Mouse (Mus musculus) hindbrain, embryonic 16.5 days (tissue): ENCODE results near the gene Grcc10. TPM values are rescaled to one million over a fixed set of nuclear protein-coding genes. Genes with fewer than 3 reads are reported as not detected.

Source experiments
- ATAC-seq: fragments of 200-750 bp; cut with Nextera tagmentation; 2 replicates; pipeline ENCODE4 v1.8.0; 2017; ENCODE audit warnings: moderate TSS enrichment, moderate library complexity
- H3K27ac ChIP-seq: fragments of 300-500 bp; sonication (generic); 2 replicates; pipeline ENCODE4 v1.5.1; 2014; ENCODE audit warnings: low read depth, mild to moderate bottlenecking, control low read depth, low read length, moderate library complexity
- H3K27me3 ChIP-seq: fragments of 300-500 bp; sonication (generic); replicated peaks from 2 replicates; pipeline ENCODE4 v1.6.1; 2014; ENCODE audit warnings: low read length; ENCODE audit not compliant: control insufficient read depth, insufficient read depth
- H3K36me3 ChIP-seq: fragments of 300-500 bp; sonication (generic); 2 replicates; pipeline ENCODE4 v1.6.1; 2014; ENCODE audit warnings: mild to moderate bottlenecking, low read length, moderate library complexity, mixed read lengths; ENCODE audit not compliant: control insufficient read depth, insufficient read depth
- H3K4me1 ChIP-seq: fragments of 300-500 bp; sonication (generic); 2 replicates; pipeline ENCODE4 v1.6.1; 2014; ENCODE audit warnings: low read depth, low read length; ENCODE audit not compliant: control insufficient read depth, insufficient read depth
- H3K4me2 ChIP-seq: fragments of 300-500 bp; sonication (generic); 2 replicates; pipeline ENCODE4 v1.6.1; 2014; ENCODE audit warnings: mild to moderate bottlenecking, low read length, control low read depth, moderate library complexity
- H3K4me3 ChIP-seq: fragments of 300-500 bp; sonication (generic); 2 replicates; pipeline ENCODE4 v1.5.1; 2014; ENCODE audit warnings: mild to moderate bottlenecking, low read length, control low read depth, moderate library complexity
- H3K9ac ChIP-seq: fragments of 300-500 bp; sonication (generic); 2 replicates; pipeline ENCODE4 v1.6.1; 2014; ENCODE audit warnings: low read depth, mild to moderate bottlenecking, control low read depth, low read length, moderate library complexity
- H3K9me3 ChIP-seq: fragments of 300-500 bp; sonication (generic); 2 replicates; pipeline ENCODE4 v1.6.1; 2014; ENCODE audit warnings: mild to moderate bottlenecking, low read length, moderate library complexity; ENCODE audit not compliant: control insufficient read depth
- WGBS: fragments of 180-500 bp; shearing (Covaris S2); extraction: QIAGEN DNeasy Blood & Tissue Kit; methylation state at CpG from one replicate; pipeline ENCODE4 v1.1.7; 2014; 5-methylcytosine and 5-hydroxymethylcytosine counted together
- polyA plus RNA-seq: library from polyadenylated mRNA; unstranded; fragments of >200 nt; fragmentation: Nextera tagmentation; extraction: Ambion mirVana; gene quantifications from 2 replicates; pipeline ENCODE4 v1.2.1, GENCODE M21; 2015

Gene Grcc10
- polyA plus RNA-seq, 1 experiment from 2014 or later = 645 TPM

GRCm38 (mm10) chr6:124740211-124740887 lies 825 bp downstream of the Grcc10 start:
- ATAC-seq = peak; percentile 1
- Histone ChIP-seq H3K4me3 (peak overlapping the region; percentile 65), H3K36me3 (peaks cover 18% of the 10 kb centered on the region), H3K27me3 (no peaks in the 10 kb centered on the region), H3K9ac (peak overlapping the region; percentile 92), H3K27ac (peak overlapping the region; percentile 96), H3K4me2 (peak overlapping the region; percentile 76), H3K9me3 (no peaks in the 10 kb centered on the region), H3K4me1 (peaks cover 26% of the 10 kb centered on the region)
- under 1% methylated on average over 29 of the region's 29 CpGs for WGBS

- H3K9ac ChIP-seq = no peak overlapping the region
- no peak for ATAC-seq
- no peaks in the 10 kb centered on the region for H3K9me3 ChIP-seq
- H3K27me3 ChIP-seq = no peaks in the 10 kb centered on the region
- H3K4me2 ChIP-seq = peak overlapping the region; percentile 76; the same call in 1 of the 2 replicates
- H3K4me1 ChIP-seq = peaks cover 22% of the 10 kb centered on the region
- WGBS = 84% methylated on average over 10 of the region's 10 CpGs
- no peak overlapping the region for H3K4me3 ChIP-seq
- H3K27ac ChIP-seq = peak overlapping the region; percentile 96
- peaks cover 12% of the 10 kb centered on the region for H3K36me3 ChIP-seq
Measured at GRCm38 (mm10) chr6:124739231-124739796, 1.9 kb downstream of the Grcc10 start.

- peaks cover 22% of the 10 kb centered on the region for H3K4me1 ChIP-seq
- H3K4me3 ChIP-seq = no peak within 1 kb of the TSS
- ATAC-seq = no peak
- 34% methylated on average over 15 of the region's 15 CpGs for WGBS
- H3K9me3 ChIP-seq = no peaks in the 10 kb centered on the region
- H3K36me3 ChIP-seq = peaks cover 8% of the 10 kb centered on the region; the same call in 1 of the 2 replicates
- no peak within 1 kb of the TSS for H3K9ac ChIP-seq
- H3K27me3 ChIP-seq = no peaks in the 10 kb centered on the region
- no peak within 1 kb of the TSS for H3K4me2 ChIP-seq
- H3K27ac ChIP-seq = peak within 1 kb of the TSS; percentile 15
Measured at GRCm38 (mm10) chr6:124738511-124739023, 2.6 kb downstream of the Grcc10 start, which contains the start of gene Ptpn6. TSS of gene Ptpn6 (minus strand) at chr6:124738714.

- no peaks in the 10 kb centered on the region for H3K36me3 ChIP-seq
- H3K9me3 ChIP-seq = no peaks in the 10 kb centered on the region
- H3K27me3 ChIP-seq = no peaks in the 10 kb centered on the region
- ATAC-seq = no peak
- no peak overlapping the region for H3K4me3 ChIP-seq
- H3K4me1 ChIP-seq = peaks cover 21% of the 10 kb centered on the region
- H3K27ac ChIP-seq = no peak overlapping the region
- no peak overlapping the region for H3K9ac ChIP-seq
- H3K4me2 ChIP-seq = no peak overlapping the region
- WGBS = 91% methylated on average over 11 of the region's 11 CpGs
Measured at GRCm38 (mm10) chr6:124737040-124737439, 4.1 kb downstream of the Grcc10 start.

GRCm38 (mm10) chr6:124734417-124734816 lies 6.8 kb downstream of the Grcc10 start:
- ATAC-seq = no peak
- Histone ChIP-seq H3K4me1 (peaks cover 7% of the 10 kb centered on the region), H3K4me2 (no peak overlapping the region), H3K36me3 (no peaks in the 10 kb centered on the region), H3K4me3 (no peak overlapping the region), H3K27ac (no peak overlapping the region), H3K9ac (no peak overlapping the region), H3K9me3 (no peaks in the 10 kb centered on the region), H3K27me3 (no peaks in the 10 kb centered on the region)
- WGBS = 92% methylated on average over 3 of the region's 3 CpGs

- Histone ChIP-seq H3K9ac (no peak overlapping the region), H3K27ac (no peak overlapping the region), H3K9me3 (no peaks in the 10 kb centered on the region), H3K4me2 (no peak overlapping the region), H3K27me3 (no peaks in the 10 kb centered on the region), H3K36me3 (no peaks in the 10 kb centered on the region), H3K4me1 (no peaks in the 10 kb centered on the region), H3K4me3 (no peak overlapping the region)
- no peak for ATAC-seq
- WGBS = 53% methylated on average over 19 of the region's 19 CpGs
Measured at GRCm38 (mm10) chr6:124732476-124733370, 8.5 kb downstream of the Grcc10 start.

GRCm38 (mm10) chr6:124731038-124731437 lies 10.1 kb downstream of the Grcc10 start:
- Histone ChIP-seq H3K9me3 (no peaks in the 10 kb centered on the region), H3K27ac (no peak overlapping the region), H3K36me3 (no peaks in the 10 kb centered on the region), H3K27me3 (no peaks in the 10 kb centered on the region), H3K4me3 (no peak overlapping the region), H3K4me2 (no peak overlapping the region), H3K9ac (no peak overlapping the region), H3K4me1 (no peaks in the 10 kb centered on the region)
- ATAC-seq = no peak
- WGBS = 90% methylated on average over 7 of the region's 7 CpGs

- Histone ChIP-seq H3K27me3 (no peaks in the 10 kb centered on the region), H3K4me2 (no peak overlapping the region), H3K4me1 (no peaks in the 10 kb centered on the region), H3K27ac (no peak overlapping the region), H3K9me3 (no peaks in the 10 kb centered on the region), H3K4me3 (no peak overlapping the region), H3K9ac (no peak overlapping the region), H3K36me3 (no peaks in the 10 kb centered on the region)
- 83% methylated on average over 8 of the region's 8 CpGs for WGBS
- ATAC-seq = no peak
Measured at GRCm38 (mm10) chr6:124729850-124730705, 11.1 kb downstream of the Grcc10 start.
